Mouse (Mus musculus) ES-E14 (cell line): Measurements from ENCODE around the gene Cubn. TPM values are rescaled to one million over a fixed set of nuclear protein-coding genes. Genes with fewer than 3 reads are reported as not detected.

ENCODE experiments used
- DNase-seq: peaks from one replicate; pipeline ENCODE4 v3.0.0-alpha.2; 2013; ENCODE audit warnings: low read depth, low spot score
- H3K27ac ChIP-seq: 2 replicates; pipeline ENCODE4 v1.5.1; 2012; ENCODE audit warnings: low read depth, mild to moderate bottlenecking, low read length, moderate library complexity, mixed read lengths; ENCODE audit not compliant: poor library complexity, insufficient read depth, severe bottlenecking
- H3K36me3 ChIP-seq: 2 replicates; pipeline ENCODE4 v1.6.1; 2012; ENCODE audit warnings: mild to moderate bottlenecking, low read length, moderate library complexity, mixed read lengths; ENCODE audit not compliant: control insufficient read depth, poor library complexity, insufficient read depth, severe bottlenecking
- H3K4me1 ChIP-seq, 2 experiments: fragments of 150-350 bp in 1 of 2; sonication (generic) in 1 of 2; 2 replicates each; pipeline ENCODE4 v1.6.1; 2012; ENCODE audit warnings: low read length in 2 of 2, mild to moderate bottlenecking in 1 of 2, mixed read lengths in 1 of 2; ENCODE audit not compliant: control insufficient read depth in 2 of 2, insufficient read depth in 2 of 2, poor library complexity in 1 of 2
- H3K4me3 ChIP-seq, 2 experiments: fragments of 150-350 bp in 1 of 2; sonication (generic) in 1 of 2; 2 replicates each; pipeline ENCODE4 v1.5.1; 2012; ENCODE audit warnings: low read length in 2 of 2, low read depth in 1 of 2, mild to moderate bottlenecking in 1 of 2, mixed read lengths in 1 of 2; ENCODE audit not compliant: insufficient read depth in 1 of 2, poor library complexity in 1 of 2, severe bottlenecking in 1 of 2
- H3K9ac ChIP-seq: 2 replicates; pipeline ENCODE4 v1.6.1; 2012; ENCODE audit warnings: low read depth, mild to moderate bottlenecking, low read length, mixed read lengths; ENCODE audit not compliant: poor library complexity, insufficient read depth, severe bottlenecking
- H3K9me3 ChIP-seq: fragments of 150-350 bp; sonication (generic); 2 replicates; pipeline ENCODE4 v1.6.1; 2012; ENCODE audit warnings: low read depth, mild to moderate bottlenecking, low read length; ENCODE audit not compliant: control insufficient read depth, insufficient read depth
- CHD2 ChIP-seq: IDR thresholded peaks from 2 replicates; pipeline ENCODE4 v1.6.1; 2014; ENCODE audit warnings: mild to moderate bottlenecking, low read depth, low read length, inconsistent platforms
- HCFC1 ChIP-seq: IDR thresholded peaks from 2 replicates; pipeline ENCODE4 v1.6.1; 2012; ENCODE audit warnings: low read length, inconsistent platforms, borderline replicate concordance; ENCODE audit not compliant: insufficient read depth
- MAFK ChIP-seq: IDR thresholded peaks from 2 replicates; pipeline ENCODE4 v1.6.1; 2014; ENCODE audit warnings: mild to moderate bottlenecking, low read depth, low read length, inconsistent platforms; ENCODE audit not compliant: insufficient read depth
- ZC3H11A ChIP-seq: IDR thresholded peaks from 2 replicates; pipeline ENCODE4 v1.6.1; 2012; ENCODE audit warnings: low read depth, mild to moderate bottlenecking, inconsistent platforms, low read length, borderline replicate concordance
- ZNF384 ChIP-seq: IDR thresholded peaks from 2 replicates; pipeline ENCODE4 v1.6.1; 2012; ENCODE audit warnings: low read depth, low read length, inconsistent platforms
- in situ Hi-C, 2 experiments: fragments of 600-800 bp; cut with MboI; formaldehyde crosslinking; loops; one replicate each; pipeline ENCODE4 v1.15.1; 2025; ENCODE audit warnings: low sequenced_read_pairs in 2 of 2, inconsistent platforms in 1 of 2; ENCODE audit not compliant: unreplicated experiment in 2 of 2
- total RNA-seq: library from RNA; depleted of rRNA; stranded (reverse); fragments of 300-350 nt; gene quantifications from 2 replicates; pipeline ENCODE4 v1.2.3, GENCODE M21; 2012

Gene Cubn
- total RNA-seq, 1 experiment: 18.2 TPM

GRCm38 (mm10) chr2:13329754-13330417 lies 161.7 kb downstream of the Cubn start:
- in situ Hi-C loops: no loop called here
- DNase-seq: no peak
- no peak for TF ChIP-seq CHD2
- TF ChIP-seq ZNF384: no peak
- no peak for TF ChIP-seq HCFC1
- TF ChIP-seq ZC3H11A: no peak
- no peak for TF ChIP-seq MAFK
- Histone ChIP-seq H3K4me1 (no peaks in the 10 kb centered on the region), H3K27ac (no peak overlapping the region), H3K9ac (no peak overlapping the region), H3K36me3 (no peaks in the 10 kb centered on the region), H3K4me3 (no peak overlapping the region), H3K9me3 (no peaks in the 10 kb centered on the region)

GRCm38 (mm10) chr2:13303376-13303775 lies 188.2 kb downstream of the Cubn start:
- Histone ChIP-seq H3K27ac (no peak overlapping the region), H3K9ac (no peak overlapping the region), H3K4me1 (no peaks in the 10 kb centered on the region), H3K4me3 (no peak overlapping the region), H3K36me3 (no peaks in the 10 kb centered on the region), H3K9me3 (no peaks in the 10 kb centered on the region)
- DNase-seq: no peak
- in situ Hi-C loops: no loop called here
- TF ChIP-seq MAFK (no peak), CHD2 (no peak), ZNF384 (no peak), ZC3H11A (no peak), HCFC1 (no peak)

- no peak for DNase-seq
- H3K27ac ChIP-seq: no peak overlapping the region
Measured at GRCm38 (mm10) chr2:13299031-13299430, 192.6 kb downstream of the Cubn start.

GRCm38 (mm10) chr2:13297733-13298132 lies 193.9 kb downstream of the Cubn start:
- Histone ChIP-seq H3K9ac (no peak overlapping the region), H3K4me1 (no peaks in the 10 kb centered on the region), H3K36me3 (no peaks in the 10 kb centered on the region), H3K9me3 (no peaks in the 10 kb centered on the region), H3K27ac (no peak overlapping the region), H3K4me3 (no peak overlapping the region)
- no peak for TF ChIP-seq ZC3H11A
- TF ChIP-seq CHD2: no peak
- no peak for TF ChIP-seq ZNF384
- TF ChIP-seq MAFK: no peak
- no peak for DNase-seq
- in situ Hi-C loops: loop anchor here (10.0 to 25.0 kb wide), 4 partner anchors 290 to 1415 kb away; no protein-coding TSS in a partner anchor

More at GRCm38 (mm10) chr2:13299031-13299430, 192.6 kb downstream of the Cubn start:
- in situ Hi-C loops: loop anchor here (10.0 to 25.0 kb wide), 4 partner anchors 288 to 1413 kb away; no protein-coding TSS in a partner anchor
- H3K4me3 ChIP-seq: no peak overlapping the region
- H3K9ac ChIP-seq: no peak overlapping the region
- H3K9me3 ChIP-seq: no peaks in the 10 kb centered on the region
- H3K4me1 ChIP-seq: no peaks in the 10 kb centered on the region
- H3K36me3 ChIP-seq: no peaks in the 10 kb centered on the region
- TF ChIP-seq ZNF384 (no peak), MAFK (no peak), CHD2 (no peak), ZC3H11A (peak; percentile 58; the same call in 1 of the 2 replicates), HCFC1 (no peak)
